Mouse (Mus musculus) heart, embryonic 14.5 days (tissue): Measurements from ENCODE around the gene Phb. TPM values are rescaled to one million over a fixed set of nuclear protein-coding genes. Genes with fewer than 3 reads are reported as not detected.
A peak's percentile ranks its signal among the peaks of the same experiment; 100 is the strongest.
"Not testable (repeated sequence)": the region's sequence is repeated elsewhere in the genome, so short reads cannot be mapped to it uniquely, and the experiment has no call there.

Experiments
- ATAC-seq: fragments of 200-750 bp; cut with Nextera tagmentation; 2 replicates; pipeline ENCODE4 v1.8.0; 2017; ENCODE audit warnings: low read depth, moderate TSS enrichment; ENCODE audit not compliant: insufficient number of reproducible peaks, insufficient read depth, low FRiP score
- H3K27ac ChIP-seq, 2 experiments: fragments of 200-500 bp in 1 of 2; fragments of 300-500 bp in 1 of 2; sonication (generic) in 1 of 2; replicated peaks in 1 of 2; 2 replicates each; pipeline ENCODE4 v1.5.1; 2012 to 2014; ENCODE audit warnings: low read depth in 2 of 2, low read length in 2 of 2, control low read depth in 1 of 2, mild to moderate bottlenecking in 1 of 2, mixed read lengths in 1 of 2; ENCODE audit not compliant: control insufficient read depth in 1 of 2, insufficient read depth in 1 of 2
- H3K27me3 ChIP-seq: fragments of 300-500 bp; sonication (generic); 2 replicates; pipeline ENCODE4 v1.6.1; 2014; ENCODE audit warnings: mild to moderate bottlenecking, low read length, control low read depth; ENCODE audit not compliant: control insufficient read depth, insufficient read depth
- H3K36me3 ChIP-seq: fragments of 300-500 bp; sonication (generic); 2 replicates; pipeline ENCODE4 v1.6.1; 2014; ENCODE audit warnings: mild to moderate bottlenecking, control low read depth, low read length, mixed read lengths; ENCODE audit not compliant: control insufficient read depth, insufficient read depth
- H3K4me1 ChIP-seq, 2 experiments: fragments of 200-500 bp in 1 of 2; fragments of 300-500 bp in 1 of 2; sonication (generic) in 1 of 2; 2 replicates each; pipeline ENCODE4 v1.6.1; 2012 to 2014; ENCODE audit warnings: low read length in 2 of 2, control low read depth in 1 of 2, mixed read lengths in 1 of 2; ENCODE audit not compliant: control insufficient read depth in 2 of 2, insufficient read depth in 2 of 2
- H3K4me2 ChIP-seq: fragments of 300-500 bp; sonication (generic); 2 replicates; pipeline ENCODE4 v1.6.1; 2014; ENCODE audit warnings: mild to moderate bottlenecking, low read length
- H3K4me3 ChIP-seq, 2 experiments: fragments of 200-500 bp in 1 of 2; fragments of 300-500 bp in 1 of 2; sonication (generic) in 1 of 2; 2 replicates each; pipeline ENCODE4 v1.5.1; 2012 to 2014; ENCODE audit warnings: low read length in 2 of 2, mild to moderate bottlenecking in 2 of 2, control low read depth in 1 of 2, low read depth in 1 of 2, moderate library complexity in 1 of 2; ENCODE audit not compliant: control insufficient read depth in 1 of 2, insufficient read depth in 1 of 2
- H3K9ac ChIP-seq: fragments of 300-500 bp; sonication (generic); 2 replicates; pipeline ENCODE4 v1.6.1; 2014; ENCODE audit warnings: mild to moderate bottlenecking, low read length
- H3K9me3 ChIP-seq: fragments of 300-500 bp; sonication (generic); 2 replicates; pipeline ENCODE4 v1.6.1; 2016; ENCODE audit warnings: low read length, control low read depth; ENCODE audit not compliant: control insufficient read depth
- WGBS: fragments of 180-500 bp; shearing (Covaris S2); extraction: QIAGEN DNeasy Blood & Tissue Kit; methylation state at CpG from one replicate; pipeline ENCODE4 v1.1.7; 2014; 5-methylcytosine and 5-hydroxymethylcytosine counted together
- polyA plus RNA-seq: library from polyadenylated mRNA; unstranded; fragments of >200 nt; fragmentation: Nextera tagmentation; extraction: Ambion mirVana; gene quantifications from 2 replicates; pipeline ENCODE4 v1.2.1, GENCODE M21; 2014

Gene Phb
- polyA plus RNA-seq, 1 experiment from 2014 or later = 269 TPM

- Histone ChIP-seq H3K4me3 (no peak overlapping the region), H3K36me3 (no peaks in the 10 kb centered on the region), H3K9me3 (no peaks in the 10 kb centered on the region), H3K9ac (no peak overlapping the region), H3K27ac (no peak overlapping the region), H3K4me1 (peaks cover 4 to 13% of the 10 kb centered on the region in 2 experiments; a peak in 3 of 4 replicates), H3K4me2 (no peak overlapping the region), H3K27me3 (peaks cover 45% of the 10 kb centered on the region)
- ATAC-seq = no peak
- 18% methylated on average over 2 of the region's 2 CpGs for WGBS
Measured at GRCm38 (mm10) chr11:95650001-95650400, 16.8 kb upstream of the Phb start.

- no peak overlapping the region for H3K4me2 ChIP-seq
- no peak for ATAC-seq
- no peak overlapping the region for H3K4me3 ChIP-seq
- H3K9me3 ChIP-seq = no peaks in the 10 kb centered on the region
- H3K27ac ChIP-seq = no peak overlapping the region
- H3K27me3 ChIP-seq = peaks cover 35% of the 10 kb centered on the region
- H3K4me1 ChIP-seq = peaks cover 3% of the 10 kb centered on the region in 2 experiments; a peak in 2 of 4 replicates
- WGBS = 59% methylated on average over 9 of the region's 9 CpGs
- no peaks in the 10 kb centered on the region for H3K36me3 ChIP-seq
- H3K9ac ChIP-seq = no peak overlapping the region
Measured at GRCm38 (mm10) chr11:95650981-95651380, 15.8 kb upstream of the Phb start.

- H3K27ac ChIP-seq = no peak overlapping the region
- H3K36me3 ChIP-seq = no peaks in the 10 kb centered on the region
- no peak overlapping the region for H3K9ac ChIP-seq
- no peaks in the 10 kb centered on the region for H3K4me1 ChIP-seq
- no peak overlapping the region for H3K4me2 ChIP-seq
- no peak for ATAC-seq
- WGBS = 66% methylated on average over 4 of the region's 4 CpGs
- no peaks in the 10 kb centered on the region for H3K9me3 ChIP-seq
- H3K27me3 ChIP-seq = no peaks in the 10 kb centered on the region
- no peak overlapping the region for H3K4me3 ChIP-seq
Measured at GRCm38 (mm10) chr11:95657449-95657848, 9.3 kb upstream of the Phb start.

- Histone ChIP-seq H3K9ac (peak overlapping the region; percentile 89), H3K4me2 (peak overlapping the region; percentile 81), H3K4me1 (peaks cover 0 to 10% of the 10 kb centered on the region in 2 experiments; a peak in 2 of 4 replicates), H3K36me3 (peaks cover 41% of the 10 kb centered on the region), H3K4me3 (peak overlapping the region; percentile 82 to 99), H3K9me3 (no peaks in the 10 kb centered on the region), H3K27me3 (no peaks in the 10 kb centered on the region), H3K27ac (peak overlapping the region; percentile 89 to 94)
- ATAC-seq = no peak
- 1% methylated on average over 11 of the region's 11 CpGs for WGBS
Measured at GRCm38 (mm10) chr11:95667177-95667576, 420 bp downstream of the Phb start.

- ATAC-seq, H3K27ac ChIP-seq, H3K27me3 ChIP-seq, H3K4me1 ChIP-seq, H3K9me3 ChIP-seq, H3K9ac ChIP-seq: not testable (repeated sequence)
- Histone ChIP-seq H3K36me3 (peaks cover 50% of the 10 kb centered on the region), H3K4me2 (peak overlapping the region; percentile 81), H3K4me3 (peak overlapping the region; percentile 82 to 99; a peak in 1 of 4 replicates)
- 90% methylated on average over 7 of the region's 7 CpGs for WGBS
Measured at GRCm38 (mm10) chr11:95668086-95668485, 1.3 kb downstream of the Phb start.

- Histone ChIP-seq H3K27ac (no peak overlapping the region), H3K9ac (no peak overlapping the region), H3K4me2 (no peak overlapping the region), H3K27me3 (no peaks in the 10 kb centered on the region), H3K4me1 (0 out of 4 replicates have a peak, but pooled peaks cover 0 to 6% of the 10 kb centered on the region in 2 experiments), H3K9me3 (no peaks in the 10 kb centered on the region), H3K4me3 (no peak overlapping the region), H3K36me3 (peaks cover 96% of the 10 kb centered on the region)
- 85% methylated on average over 14 of the region's 14 CpGs for WGBS
- ATAC-seq = no peak
Measured at GRCm38 (mm10) chr11:95675498-95675897, 8.7 kb downstream of the Phb start.

GRCm38 (mm10) chr11:95676307-95676706, 9.6 kb downstream of the Phb start:
- Histone ChIP-seq H3K27ac (no peak overlapping the region), H3K27me3 (no peaks in the 10 kb centered on the region)
- no peak for ATAC-seq

More at GRCm38 (mm10) chr11:95676307-95676706, 9.6 kb downstream of the Phb start:
- Histone ChIP-seq H3K9ac (no peak overlapping the region), H3K9me3 (no peaks in the 10 kb centered on the region), H3K4me2 (no peak overlapping the region), H3K4me1 (peaks cover 2 to 6% of the 10 kb centered on the region in 2 experiments; a peak in 1 of 4 replicates), H3K4me3 (no peak overlapping the region), H3K36me3 (peaks cover 96% of the 10 kb centered on the region)
- 25% methylated on average over 6 of the region's 6 CpGs for WGBS
